Mouse (Mus musculus) heart, embryonic 16.5 days (tissue): ENCODE results near the gene Castor1. TPM values are rescaled to one million over a fixed set of nuclear protein-coding genes. Genes with fewer than 3 reads are reported as not detected.

ENCODE experiments used
- ATAC-seq: fragments of 200-750 bp; cut with Nextera tagmentation; replicated peaks from 2 replicates; pipeline ENCODE4 v1.8.0; 2017; ENCODE audit warnings: moderate number of reproducible peaks; ENCODE audit not compliant: insufficient read depth, low FRiP score; ENCODE audit errors: extremely low read depth
- H3K27ac ChIP-seq: fragments of 300-500 bp; sonication (generic); 2 replicates; pipeline ENCODE4 v1.5.1; 2014; ENCODE audit warnings: mild to moderate bottlenecking, low read length, control low read depth, moderate library complexity
- H3K27me3 ChIP-seq: fragments of 300-500 bp; sonication (generic); 2 replicates; pipeline ENCODE4 v1.6.1; 2014; ENCODE audit warnings: low read length, mixed read lengths; ENCODE audit not compliant: control insufficient read depth, insufficient read depth
- H3K36me3 ChIP-seq: fragments of 300-500 bp; sonication (generic); 2 replicates; pipeline ENCODE4 v1.6.1; 2014; ENCODE audit not compliant: control insufficient read depth, insufficient read depth
- H3K4me1 ChIP-seq: fragments of 300-500 bp; sonication (generic); 2 replicates; pipeline ENCODE4 v1.6.1; 2014; ENCODE audit warnings: low read length, mixed read lengths; ENCODE audit not compliant: control insufficient read depth, insufficient read depth
- H3K4me2 ChIP-seq: fragments of 300-500 bp; sonication (generic); 2 replicates; pipeline ENCODE4 v1.6.1; 2014; ENCODE audit warnings: low read depth, mild to moderate bottlenecking, control low read depth, low read length
- H3K4me3 ChIP-seq: fragments of 300-500 bp; sonication (generic); 2 replicates; pipeline ENCODE4 v1.5.1; 2014; ENCODE audit warnings: mild to moderate bottlenecking, control low read depth, low read length
- H3K9ac ChIP-seq: fragments of 300-500 bp; sonication (generic); 2 replicates; pipeline ENCODE4 v1.6.1; 2014; ENCODE audit warnings: low read length, control low read depth
- H3K9me3 ChIP-seq: fragments of 300-500 bp; sonication (generic); replicated peaks from 2 replicates; pipeline ENCODE4 v1.6.1; 2016; ENCODE audit warnings: low read length; ENCODE audit not compliant: control insufficient read depth
- WGBS: fragments of 180-500 bp; shearing (Covaris S2); extraction: QIAGEN DNeasy Blood & Tissue Kit; methylation state at CpG from one replicate; pipeline ENCODE4 v1.1.7; 2014; 5-methylcytosine and 5-hydroxymethylcytosine counted together
- polyA plus RNA-seq: library from polyadenylated mRNA; unstranded; fragments of >200 nt; fragmentation: Nextera tagmentation; extraction: Ambion mirVana; gene quantifications from 2 replicates; pipeline ENCODE4 v1.2.1, GENCODE M21; 2015

The Castor1 gene
- polyA plus RNA-seq, 1 experiment from 2014 or later: 14.0 TPM

- H3K4me2 ChIP-seq: peak overlapping the region; percentile 45
- no peaks in the 10 kb centered on the region for H3K9me3 ChIP-seq
- no peak overlapping the region for H3K4me3 ChIP-seq
- H3K4me1 ChIP-seq: peaks cover 38% of the 10 kb centered on the region
- ATAC-seq: no peak
- H3K9ac ChIP-seq: peak overlapping the region; percentile 38
- peaks cover 11% of the 10 kb centered on the region for H3K27me3 ChIP-seq
- WGBS: 15% methylated on average over 14 of the region's 14 CpGs
- peak overlapping the region; percentile 50; the same call in 1 of the 2 replicates for H3K27ac ChIP-seq
- no peaks in the 10 kb centered on the region for H3K36me3 ChIP-seq
Observed at GRCm38 (mm10) chr11:4260463-4261187, 42.6 kb downstream of the Castor1 start.

- Histone ChIP-seq H3K4me1 (peaks cover 38% of the 10 kb centered on the region), H3K4me2 (no peak overlapping the region), H3K27me3 (peaks cover 11% of the 10 kb centered on the region), H3K36me3 (no peaks in the 10 kb centered on the region), H3K9me3 (no peaks in the 10 kb centered on the region), H3K27ac (peak overlapping the region; percentile 11; the same call in 1 of the 2 replicates), H3K9ac (no peak overlapping the region), H3K4me3 (no peak overlapping the region)
- WGBS: 46% methylated on average over 7 of the region's 7 CpGs
- 0 out of 2 replicates have a peak, but pooled peaks have one; percentile 10 for ATAC-seq
Observed at GRCm38 (mm10) chr11:4261188-4261494, 43.1 kb downstream of the Castor1 start.

GRCm38 (mm10) chr11:4261969-4262368, 43.9 kb downstream of the Castor1 start:
- 10% methylated on average over 5 of the region's 5 CpGs for WGBS
- H3K9me3 ChIP-seq: no peaks in the 10 kb centered on the region
- no peak overlapping the region for H3K4me3 ChIP-seq
- H3K4me1 ChIP-seq: peaks cover 39% of the 10 kb centered on the region
- no peak overlapping the region for H3K27ac ChIP-seq
- ATAC-seq: peak; percentile 50
- H3K27me3 ChIP-seq: peaks cover 13% of the 10 kb centered on the region
- no peak overlapping the region for H3K4me2 ChIP-seq
- H3K9ac ChIP-seq: no peak overlapping the region
- no peaks in the 10 kb centered on the region for H3K36me3 ChIP-seq

GRCm38 (mm10) chr11:4262847-4263246, 44.8 kb downstream of the Castor1 start:
- Histone ChIP-seq H3K4me2 (no peak overlapping the region), H3K9ac (no peak overlapping the region), H3K4me1 (peaks cover 43% of the 10 kb centered on the region), H3K36me3 (no peaks in the 10 kb centered on the region), H3K27me3 (peaks cover 18% of the 10 kb centered on the region), H3K9me3 (no peaks in the 10 kb centered on the region), H3K27ac (no peak overlapping the region), H3K4me3 (no peak overlapping the region)
- WGBS: 23% methylated on average over 7 of the region's 7 CpGs
- ATAC-seq: no peak

GRCm38 (mm10) chr11:4263296-4263695, 45.3 kb downstream of the Castor1 start:
- WGBS: 14% methylated on average over 1 of the region's 1 CpGs
- Histone ChIP-seq H3K4me3 (no peak overlapping the region), H3K4me1 (peaks cover 43% of the 10 kb centered on the region), H3K9me3 (no peaks in the 10 kb centered on the region), H3K36me3 (no peaks in the 10 kb centered on the region), H3K27me3 (peaks cover 22% of the 10 kb centered on the region), H3K4me2 (no peak overlapping the region), H3K27ac (no peak overlapping the region), H3K9ac (no peak overlapping the region)
- ATAC-seq: no peak

- H3K27me3 ChIP-seq: peaks cover 23% of the 10 kb centered on the region
- H3K4me1 ChIP-seq: peaks cover 43% of the 10 kb centered on the region
- no peak overlapping the region for H3K9ac ChIP-seq
- no peak overlapping the region for H3K4me3 ChIP-seq
- 68% methylated on average over 7 of the region's 7 CpGs for WGBS
- no peaks in the 10 kb centered on the region for H3K36me3 ChIP-seq
- no peaks in the 10 kb centered on the region for H3K9me3 ChIP-seq
- no peak overlapping the region for H3K27ac ChIP-seq
- no peak overlapping the region for H3K4me2 ChIP-seq
- ATAC-seq: no peak
Observed at GRCm38 (mm10) chr11:4264066-4264465, 46.0 kb downstream of the Castor1 start.

GRCm38 (mm10) chr11:4266271-4267201, 48.5 kb downstream of the Castor1 start:
- Histone ChIP-seq H3K36me3 (no peaks in the 10 kb centered on the region), H3K27ac (no peak overlapping the region), H3K4me2 (peak overlapping the region; percentile 73), H3K9ac (peak overlapping the region; percentile 73), H3K4me3 (peak overlapping the region; percentile 68), H3K4me1 (peaks cover 26% of the 10 kb centered on the region), H3K9me3 (no peaks in the 10 kb centered on the region), H3K27me3 (peaks cover 23% of the 10 kb centered on the region)
- peak; percentile 56; the same call in 1 of the 2 replicates for ATAC-seq
- 1% methylated on average over 61 of the region's 61 CpGs for WGBS

GRCm38 (mm10) chr11:4267202-4267578, 49.2 kb downstream of the Castor1 start:
- Histone ChIP-seq H3K4me3 (peak overlapping the region; percentile 68), H3K27ac (no peak overlapping the region), H3K4me1 (peaks cover 20% of the 10 kb centered on the region), H3K27me3 (peaks cover 23% of the 10 kb centered on the region), H3K9me3 (no peaks in the 10 kb centered on the region), H3K9ac (peak overlapping the region; percentile 73), H3K36me3 (no peaks in the 10 kb centered on the region), H3K4me2 (peak overlapping the region; percentile 73)
- WGBS: 3% methylated on average over 13 of the region's 13 CpGs
- no peak for ATAC-seq

GRCm38 (mm10) chr11:4268500-4268899, 50.5 kb downstream of the Castor1 start:
- WGBS: 85% methylated on average over 6 of the region's 6 CpGs
- ATAC-seq: no peak
- peaks cover 23% of the 10 kb centered on the region for H3K27me3 ChIP-seq

More at GRCm38 (mm10) chr11:4268500-4268899, 50.5 kb downstream of the Castor1 start:
- H3K4me3 ChIP-seq: no peak overlapping the region
- H3K36me3 ChIP-seq: no peaks in the 10 kb centered on the region
- H3K9ac ChIP-seq: no peak overlapping the region
- peaks cover 11% of the 10 kb centered on the region for H3K4me1 ChIP-seq
- H3K9me3 ChIP-seq: no peaks in the 10 kb centered on the region
- H3K4me2 ChIP-seq: no peak overlapping the region
- no peak overlapping the region for H3K27ac ChIP-seq
